Mouse (Mus musculus) myocyte (in vitro differentiated cells): ENCODE data around the gene Glb1. TPM values are rescaled to one million over a fixed set of nuclear protein-coding genes. Genes with fewer than 3 reads are reported as not detected.

Source experiments
- H3K27me3 ChIP-seq: one replicate; pipeline ENCODE4 v1.6.1; 2011; ENCODE audit not compliant: control insufficient read depth, insufficient read depth, insufficient read length
- H3K36me3 ChIP-seq: one replicate; pipeline ENCODE4 v1.6.1; 2011; ENCODE audit not compliant: control insufficient read depth, insufficient read depth
- H3K4me2 ChIP-seq: one replicate; pipeline ENCODE4 v1.6.1; 2011; ENCODE audit warnings: low read depth, control low read depth
- H3K4me3 ChIP-seq: one replicate; pipeline ENCODE4 v1.5.1; 2011; ENCODE audit warnings: mild to moderate bottlenecking, control low read depth, moderate library complexity
- H3K79me2 ChIP-seq: one replicate; pipeline ENCODE4 v1.6.1; 2011; ENCODE audit not compliant: control insufficient read depth, insufficient read depth
- H3ac ChIP-seq: one replicate; pipeline ENCODE4 v1.6.1; 2011; ENCODE audit not compliant: control insufficient read depth, insufficient read length
- CEBPB ChIP-seq: IDR thresholded peaks from 2 replicates; pipeline ENCODE4 v1.6.1; 2011; ENCODE audit warnings: mild to moderate bottlenecking, moderate library complexity; ENCODE audit not compliant: poor library complexity, insufficient read depth, severe bottlenecking
- E2F4 ChIP-seq: IDR thresholded peaks from one replicate; pipeline ENCODE4 v1.6.1; 2011; ENCODE audit warnings: mild to moderate bottlenecking, control low read depth, moderate library complexity; ENCODE audit not compliant: insufficient read depth
- MAX ChIP-seq: IDR thresholded peaks from one replicate; pipeline ENCODE4 v1.6.1; 2011; ENCODE audit warnings: low read depth, mild to moderate bottlenecking, control low read depth
- MYOD1 ChIP-seq, 3 experiments: IDR thresholded peaks; one replicate each; pipeline ENCODE4 v1.6.1; 2011; ENCODE audit warnings: control low read depth in 2 of 3, low read depth in 2 of 3, mild to moderate bottlenecking in 2 of 3, moderate library complexity in 1 of 3; ENCODE audit not compliant: insufficient read length in 2 of 3, control insufficient read depth in 1 of 3
- MYOG ChIP-seq, 3 experiments: IDR thresholded peaks; one replicate each; pipeline ENCODE4 v1.6.1; 2011; ENCODE audit warnings: control low read depth in 2 of 3, low read depth in 2 of 3, mild to moderate bottlenecking in 2 of 3; ENCODE audit not compliant: insufficient read length in 2 of 3, control insufficient read depth in 1 of 3, insufficient read depth in 1 of 3
- POLR2A ChIP-seq: IDR thresholded peaks from one replicate; pipeline ENCODE4 v1.6.1; 2011; ENCODE audit warnings: low read depth, mild to moderate bottlenecking, control low read depth, moderate library complexity; ENCODE audit not compliant: insufficient read length
- POLR2AphosphoS2 ChIP-seq: IDR thresholded peaks from one replicate; pipeline ENCODE4 v1.6.1; 2011; ENCODE audit warnings: low read depth, control low read depth; ENCODE audit not compliant: insufficient read length
- REST ChIP-seq: IDR thresholded peaks from one replicate; pipeline ENCODE4 v1.6.1; 2011; ENCODE audit warnings: mild to moderate bottlenecking, control low read depth, moderate library complexity; ENCODE audit not compliant: insufficient read depth, insufficient read length
- SRF ChIP-seq: IDR thresholded peaks from one replicate; pipeline ENCODE4 v1.6.1; 2011; ENCODE audit warnings: low read depth; ENCODE audit not compliant: control insufficient read depth, insufficient read length
- TCF12 ChIP-seq: IDR thresholded peaks from one replicate; pipeline ENCODE4 v1.6.1; 2011; ENCODE audit warnings: mild to moderate bottlenecking, control low read depth; ENCODE audit not compliant: poor library complexity, insufficient read depth, severe bottlenecking
- TCF3 ChIP-seq: IDR thresholded peaks from one replicate; pipeline ENCODE4 v1.6.1; 2011; ENCODE audit warnings: low read depth, control low read depth; ENCODE audit not compliant: insufficient read length
- USF1 ChIP-seq: IDR thresholded peaks from one replicate; pipeline ENCODE4 v1.6.1; 2011; ENCODE audit warnings: low read depth, mild to moderate bottlenecking, control low read depth, moderate library complexity
- polyA plus RNA-seq: library from polyadenylated mRNA; unstranded; fragments of >200 nt; fragmentation: generic; extraction: Trizol; gene quantifications from one replicate; pipeline ENCODE4 v1.2.1, GENCODE M21; 2012; ENCODE audit warnings: missing spikeins

The Glb1 gene
- polyA plus RNA-seq, 1 experiment, result 30.1 TPM

- H3K4me2 ChIP-seq, result no peak overlapping the region
- H3K36me3 ChIP-seq, result no peaks in the 10 kb centered on the region
- H3K4me3 ChIP-seq, result no peak overlapping the region
- H3ac ChIP-seq, result no peak overlapping the region
- TF ChIP-seq MAX (no peak), REST (no peak), CEBPB (no peak), POLR2A (no peak), MYOD1 (IDR thresholded peaks at IDR 0.05; ENCODE audit: control insufficient read depth in 1 of 3, insufficient read length in 2 of 3, low read depth in 2 of 3) (no peak), MYOG (IDR thresholded peaks at IDR 0.05; ENCODE audit: control insufficient read depth in 1 of 3, insufficient read depth in 1 of 3, insufficient read length in 2 of 3, low read depth in 2 of 3) (no peak), TCF12 (no peak), TCF3 (no peak), POLR2AphosphoS2 (no peak), USF1 (no peak)
- H3K27me3 ChIP-seq, result no peaks in the 10 kb centered on the region
- no peaks in the 10 kb centered on the region for H3K79me2 ChIP-seq
Measured at GRCm38 (mm10) chr9:114416646-114417517, 16.0 kb downstream of the Glb1 start.

DNA sequence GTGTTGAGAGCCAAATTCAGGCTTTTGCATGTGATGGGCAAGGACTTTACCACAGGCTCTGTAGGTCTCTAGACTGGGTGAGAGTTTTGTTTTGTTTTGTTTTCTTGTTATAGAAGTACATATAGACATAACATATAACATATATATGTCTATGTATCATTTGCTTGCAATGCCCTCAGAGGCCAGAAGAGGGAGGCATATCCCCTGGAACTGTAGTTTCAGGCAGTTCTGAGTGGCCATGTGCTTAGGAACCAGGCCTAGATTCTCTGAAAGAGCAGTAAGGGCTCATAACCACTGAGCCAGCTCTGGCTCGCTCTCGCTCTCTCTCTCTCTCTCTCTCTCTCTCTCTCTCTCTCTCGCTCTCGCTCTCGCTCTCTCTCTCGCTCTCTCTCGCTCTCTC, 17.3 kb downstream of the Glb1 start:
- TF ChIP-seq MAX, result no peak
- TF ChIP-seq MYOG (IDR thresholded peaks at IDR 0.05; ENCODE audit: control insufficient read depth in 1 of 3, insufficient read depth in 1 of 3, insufficient read length in 2 of 3, low read depth in 2 of 3), result no peak
- no peak for TF ChIP-seq TCF3
- TF ChIP-seq SRF, result no peak
- no peak for TF ChIP-seq TCF12
- TF ChIP-seq E2F4, result no peak
- no peak for TF ChIP-seq POLR2AphosphoS2
- no peak for TF ChIP-seq POLR2A
- no peak for TF ChIP-seq CEBPB
- no peak for TF ChIP-seq MYOD1 (IDR thresholded peaks at IDR 0.05; ENCODE audit: control insufficient read depth in 1 of 3, insufficient read length in 2 of 3, low read depth in 2 of 3)
- TF ChIP-seq USF1, result no peak
- no peak for TF ChIP-seq REST
- Histone ChIP-seq H3K27me3 (no peaks in the 10 kb centered on the region), H3K36me3 (no peaks in the 10 kb centered on the region), H3K79me2 (no peaks in the 10 kb centered on the region), H3ac (no peak overlapping the region), H3K4me3 (no peak overlapping the region), H3K4me2 (no peak overlapping the region)

- no peaks in the 10 kb centered on the region for H3K79me2 ChIP-seq
- H3ac ChIP-seq, result no peak overlapping the region
- H3K4me2 ChIP-seq, result no peak overlapping the region
- H3K4me3 ChIP-seq, result no peak overlapping the region
- H3K36me3 ChIP-seq, result no peaks in the 10 kb centered on the region
- no peak for TF ChIP-seq MYOG (IDR thresholded peaks at IDR 0.05; ENCODE audit: control insufficient read depth in 1 of 3, insufficient read depth in 1 of 3, insufficient read length in 2 of 3, low read depth in 2 of 3)
- TF ChIP-seq CEBPB, result no peak
- TF ChIP-seq SRF, result no peak
- TF ChIP-seq TCF3, result no peak
- no peak for TF ChIP-seq TCF12
- TF ChIP-seq MAX, result no peak
- no peak for TF ChIP-seq POLR2AphosphoS2
- TF ChIP-seq POLR2A, result no peak
- no peak for TF ChIP-seq MYOD1 (IDR thresholded peaks at IDR 0.05; ENCODE audit: control insufficient read depth in 1 of 3, insufficient read length in 2 of 3, low read depth in 2 of 3)
- TF ChIP-seq USF1, result no peak
- TF ChIP-seq E2F4, result no peak
- no peak for TF ChIP-seq REST
- no peaks in the 10 kb centered on the region for H3K27me3 ChIP-seq
Measured at GRCm38 (mm10) chr9:114420443-114420842, 19.6 kb downstream of the Glb1 start.

DNA sequence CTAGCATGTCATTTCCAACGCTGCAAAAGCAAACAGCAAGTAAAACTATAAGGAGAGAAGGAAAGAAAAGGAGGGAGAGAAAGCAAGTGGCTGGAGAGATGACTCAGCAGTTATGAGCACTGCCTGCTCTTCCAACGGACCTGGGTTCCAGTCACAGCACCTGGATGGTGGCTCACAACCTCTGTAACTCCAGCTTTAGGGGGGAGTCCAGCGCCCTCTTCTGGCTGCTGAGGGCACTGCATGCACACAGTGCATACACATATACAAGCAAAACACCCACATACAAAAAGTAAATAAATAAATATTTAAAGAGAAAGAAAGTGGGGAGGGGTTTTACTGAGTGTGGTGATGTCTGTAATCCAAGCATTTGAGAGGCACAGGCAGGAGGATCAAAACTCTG, 20.2 kb downstream of the Glb1 start:
- Histone ChIP-seq H3K79me2 (no peaks in the 10 kb centered on the region), H3K36me3 (no peaks in the 10 kb centered on the region), H3K4me3 (no peak overlapping the region), H3ac (no peak overlapping the region), H3K27me3 (no peaks in the 10 kb centered on the region), H3K4me2 (no peak overlapping the region)
- TF ChIP-seq TCF3, result no peak
- TF ChIP-seq MYOD1 (IDR thresholded peaks at IDR 0.05; ENCODE audit: control insufficient read depth in 1 of 3, insufficient read length in 2 of 3, low read depth in 2 of 3), result no peak
- TF ChIP-seq MYOG (IDR thresholded peaks at IDR 0.05; ENCODE audit: control insufficient read depth in 1 of 3, insufficient read depth in 1 of 3, insufficient read length in 2 of 3, low read depth in 2 of 3), result no peak
- no peak for TF ChIP-seq POLR2AphosphoS2
- no peak for TF ChIP-seq CEBPB
- no peak for TF ChIP-seq REST
- no peak for TF ChIP-seq E2F4
- no peak for TF ChIP-seq POLR2A
- TF ChIP-seq MAX, result no peak
- no peak for TF ChIP-seq TCF12
- TF ChIP-seq USF1, result no peak
- no peak for TF ChIP-seq SRF

GRCm38 (mm10) chr9:114421797-114422196, 20.9 kb downstream of the Glb1 start:
- H3K27me3 ChIP-seq, result no peaks in the 10 kb centered on the region
- H3K4me3 ChIP-seq, result no peak overlapping the region
- H3ac ChIP-seq, result no peak overlapping the region
- no peaks in the 10 kb centered on the region for H3K36me3 ChIP-seq
- no peaks in the 10 kb centered on the region for H3K79me2 ChIP-seq
- H3K4me2 ChIP-seq, result no peak overlapping the region
- TF ChIP-seq MYOG (IDR thresholded peaks at IDR 0.05; ENCODE audit: control insufficient read depth in 1 of 3, insufficient read depth in 1 of 3, insufficient read length in 2 of 3, low read depth in 2 of 3) (no peak), POLR2A (no peak), E2F4 (no peak), MAX (no peak)
